In genomic region chr14:81870388-81870787, GRCm38 (mm10) we compare ENCODE assay signal across 21 mouse cellular contexts.
DNase-seq lines count a peak whose midpoint lies in the region; ATAC-seq and TF ChIP-seq lines count a peak whose summit lies in the region.
"Had no signal": no experiment of that assay in that cellular context is flagged by ENCODE, and none has a peak within 500 bp of the region (broad histone marks: within the 10 kb centered on the region; RNA-seq: fewer than 3 reads in every experiment).

No protein-coding gene starts in this region.

- peak; percentile 58; the same call in 1 of the 2 replicates for ATAC-seq in forebrain, embryonic 16.5 days
- no peak for ATAC-seq in forebrain, embryonic 13.5 days
- ATAC-seq: CD4-positive, CD25-positive, alpha-beta regulatory T cell, adult 4 months; liver, postnatal 0 days; lung, postnatal 0 days had no signal

- H3K4me3 ChIP-seq in cerebellum, adult 2 months (replicated peaks; ENCODE audit: insufficient read depth, low read depth, low read length), result no peak overlapping the region
- H3K4me3 ChIP-seq in forebrain, embryonic 16.5 days (replicated peaks; ENCODE audit: low read length), result no peak overlapping the region
- H3K4me3 ChIP-seq in forebrain, embryonic 13.5 days, result no peak overlapping the region
- H3K4me3 ChIP-seq: embryonic facial prominence, embryonic 13.5 days; heart, embryonic 15.5 days; hindbrain, embryonic 13.5 days; limb, embryonic 12.5 days had no signal

- WGBS in cerebellum, adult 2 months, result 11% methylated on average over 1 of the region's 1 CpGs
- 13% methylated on average over 1 of the region's 1 CpGs for WGBS in forebrain, embryonic 16.5 days
- 25% methylated on average over 1 of the region's 1 CpGs for WGBS in forebrain, embryonic 13.5 days

- no peak for TF ChIP-seq CTCF in cerebellum, adult 2 months (IDR thresholded peaks at IDR 0.05; ENCODE audit: borderline replicate concordance, insufficient read depth, low read depth, low read length)

- no peaks in the 10 kb centered on the region for H3K9me3 ChIP-seq in forebrain, embryonic 16.5 days (ENCODE audit: control insufficient read depth, low read length)
- H3K9me3 ChIP-seq in forebrain, embryonic 13.5 days (replicated peaks), result no peaks in the 10 kb centered on the region
- H3K9me3 ChIP-seq: embryonic facial prominence, embryonic 13.5 days; heart, embryonic 15.5 days; hindbrain, embryonic 13.5 days; limb, embryonic 12.5 days had no signal

- H3K9ac ChIP-seq in forebrain, embryonic 16.5 days (replicated peaks; ENCODE audit: low read depth, low read length), result no peak overlapping the region
- no peak overlapping the region for H3K9ac ChIP-seq in forebrain, embryonic 13.5 days
- H3K9ac ChIP-seq: embryonic facial prominence, embryonic 13.5 days; heart, embryonic 15.5 days; hindbrain, embryonic 13.5 days; limb, embryonic 12.5 days; liver, postnatal 0 days had no signal

- peak; percentile 12 to 58 for DNase-seq in cerebellum, adult 2 months
- no peak for DNase-seq in cerebellum, postnatal 4 days (ENCODE audit: low spot score in 2 of 2)
- peak; percentile 18 for DNase-seq in brain, adult 2 months (ENCODE audit: low read depth, low spot score)
- peak; percentile 35 to 36 for DNase-seq in cerebellum, postnatal 36 days
- no peak for DNase-seq in layer of hippocampus, postnatal 10 days (ENCODE audit: low spot score in 2 of 2)
- DNase-seq: heart, postnatal 36 days; kidney, adult 8-10 months; kidney, postnatal 10 days; liver, postnatal 0 days; right cerebral cortex, postnatal 25 days; spleen, adult 18-20 months had no signal

- no peaks in the 10 kb centered on the region for H3K27me3 ChIP-seq in cerebellum, adult 2 months (ENCODE audit: control insufficient read depth, insufficient read depth, low read length)
- H3K27me3 ChIP-seq in forebrain, embryonic 16.5 days (replicated peaks; ENCODE audit: control insufficient read depth, insufficient read depth, low read length), result no peaks in the 10 kb centered on the region
- H3K27me3 ChIP-seq in forebrain, embryonic 13.5 days, result no peaks in the 10 kb centered on the region
- H3K27me3 ChIP-seq: embryonic facial prominence, embryonic 13.5 days; heart, embryonic 15.5 days; hindbrain, embryonic 13.5 days; limb, embryonic 12.5 days had no signal

- no peak overlapping the region for H3K4me2 ChIP-seq in forebrain, embryonic 16.5 days (ENCODE audit: low read length)
- no peak overlapping the region for H3K4me2 ChIP-seq in forebrain, embryonic 13.5 days
- H3K4me2 ChIP-seq: embryonic facial prominence, embryonic 13.5 days; heart, embryonic 15.5 days; hindbrain, embryonic 13.5 days; limb, embryonic 12.5 days; liver, embryonic 11.5 days had no signal

- no peaks in the 10 kb centered on the region for H3K4me1 ChIP-seq in cerebellum, adult 2 months (ENCODE audit: control insufficient read depth, insufficient read depth, low read length)
- H3K4me1 ChIP-seq in forebrain, embryonic 16.5 days (replicated peaks; ENCODE audit: control insufficient read depth, insufficient read depth, low read length), result no peaks in the 10 kb centered on the region
- no peaks in the 10 kb centered on the region for H3K4me1 ChIP-seq in forebrain, embryonic 13.5 days
- H3K4me1 ChIP-seq: embryonic facial prominence, embryonic 13.5 days; heart, embryonic 15.5 days; hindbrain, embryonic 13.5 days; limb, embryonic 12.5 days had no signal

- H3K36me3 ChIP-seq in forebrain, embryonic 16.5 days (ENCODE audit: control insufficient read depth, insufficient read depth), result no peaks in the 10 kb centered on the region
- no peaks in the 10 kb centered on the region for H3K36me3 ChIP-seq in forebrain, embryonic 13.5 days (ENCODE audit: poor library complexity, severe bottlenecking)
- H3K36me3 ChIP-seq: embryonic facial prominence, embryonic 13.5 days; heart, embryonic 15.5 days; hindbrain, embryonic 13.5 days; limb, embryonic 12.5 days had no signal

- H3K27ac ChIP-seq in cerebellum, adult 2 months (ENCODE audit: insufficient read depth, low read length), result no peak overlapping the region
- no peak overlapping the region for H3K27ac ChIP-seq in forebrain, embryonic 16.5 days (ENCODE audit: low read length)
- H3K27ac ChIP-seq in forebrain, embryonic 13.5 days, result no peak overlapping the region
- H3K27ac ChIP-seq: embryonic facial prominence, embryonic 13.5 days; heart, embryonic 15.5 days; hindbrain, embryonic 13.5 days; limb, embryonic 12.5 days; macrophage had no signal

- no peak for TF ChIP-seq POLR2A in cerebellum, adult 2 months (IDR thresholded peaks at IDR 0.05; ENCODE audit: borderline replicate concordance, insufficient read depth, low read length)

Comparison
In these comparisons a context has a peak if more than half of its experiments do, and no peak if none do; other contexts are left out.
1. DNase-seq: peak in cerebellum, adult 2 months (2 of 2), brain, adult 2 months (single experiment) and cerebellum, postnatal 36 days (2 of 2); none in cerebellum, postnatal 4 days (0 of 2) and layer of hippocampus, postnatal 10 days (0 of 2).